Mouse (Mus musculus) stomach, embryonic 16.5 days (tissue): ENCODE results near the gene Tmem259. TPM values are rescaled to one million over a fixed set of nuclear protein-coding genes. Genes with fewer than 3 reads are reported as not detected.

Source experiments
- ATAC-seq: fragments of 200-750 bp; cut with Nextera tagmentation; 2 replicates; pipeline ENCODE4 v1.8.0; 2017; ENCODE audit warnings: moderate number of reproducible peaks, moderate TSS enrichment; ENCODE audit not compliant: insufficient read depth, low FRiP score
- H3K27ac ChIP-seq: fragments of 300-500 bp; sonication (generic); 2 replicates; pipeline ENCODE4 v1.5.1; 2014; ENCODE audit warnings: low read length
- H3K27me3 ChIP-seq: fragments of 300-500 bp; sonication (generic); 2 replicates; pipeline ENCODE4 v1.6.1; 2014; ENCODE audit warnings: low read length, control low read depth, mixed read lengths; ENCODE audit not compliant: control insufficient read depth, insufficient read depth
- H3K36me3 ChIP-seq: fragments of 300-500 bp; sonication (generic); 2 replicates; pipeline ENCODE4 v1.6.1; 2014; ENCODE audit warnings: low read length; ENCODE audit not compliant: control insufficient read depth, insufficient read depth
- H3K4me1 ChIP-seq: fragments of 300-500 bp; sonication (generic); 2 replicates; pipeline ENCODE4 v1.6.1; 2014; ENCODE audit warnings: low read length, control low read depth, mixed read lengths; ENCODE audit not compliant: control insufficient read depth, insufficient read depth
- H3K4me2 ChIP-seq: fragments of 300-500 bp; sonication (generic); 2 replicates; pipeline ENCODE4 v1.6.1; 2014; ENCODE audit warnings: low read depth, low read length, mixed read lengths
- H3K4me3 ChIP-seq: fragments of 300-500 bp; sonication (generic); replicated peaks from 2 replicates; pipeline ENCODE4 v1.5.1; 2014; ENCODE audit warnings: mild to moderate bottlenecking, low read length
- H3K9ac ChIP-seq: fragments of 300-500 bp; sonication (generic); 2 replicates; pipeline ENCODE4 v1.6.1; 2014; ENCODE audit warnings: low read length
- H3K9me3 ChIP-seq: fragments of 300-500 bp; sonication (generic); replicated peaks from 2 replicates; pipeline ENCODE4 v1.6.1; 2016; ENCODE audit warnings: low read length, control low read depth; ENCODE audit not compliant: control insufficient read depth
- WGBS: fragments of 180-500 bp; shearing (Covaris S2); extraction: QIAGEN DNeasy Blood & Tissue Kit; methylation state at CpG from one replicate; pipeline ENCODE4 v1.1.7; 2014; 5-methylcytosine and 5-hydroxymethylcytosine counted together
- polyA plus RNA-seq: library from polyadenylated mRNA; unstranded; fragments of >200 nt; fragmentation: Nextera tagmentation; extraction: Ambion mirVana; gene quantifications from 2 replicates; pipeline ENCODE4 v1.2.1, GENCODE M21; 2015

Gene Tmem259
- polyA plus RNA-seq, 1 experiment from 2014 or later, result 5.6 TPM

GRCm38 (mm10) chr10:80024229-80025043 is 40.3 kb upstream of the Tmem259 start:
- ATAC-seq, result no peak
- H3K9me3 ChIP-seq, result no peaks in the 10 kb centered on the region
- no peak overlapping the region; the same call in 1 of the 2 replicates for H3K9ac ChIP-seq
- H3K36me3 ChIP-seq, result no peaks in the 10 kb centered on the region
- H3K4me1 ChIP-seq, result peaks cover 16% of the 10 kb centered on the region
- no peaks in the 10 kb centered on the region for H3K27me3 ChIP-seq
- no peak overlapping the region for H3K4me2 ChIP-seq
- 74% methylated on average over 15 of the region's 15 CpGs for WGBS
- H3K4me3 ChIP-seq, result no peak overlapping the region
- peak overlapping the region; percentile 23; the same call in 1 of the 2 replicates for H3K27ac ChIP-seq

GRCm38 (mm10) chr10:80023758-80024157 is 39.6 kb upstream of the Tmem259 start:
- ATAC-seq, result no peak
- Histone ChIP-seq H3K27ac (0 out of 2 replicates have a peak overlapping the region, but pooled peaks have one; percentile 23), H3K4me2 (no peak overlapping the region), H3K4me1 (peaks cover 23% of the 10 kb centered on the region), H3K9me3 (no peaks in the 10 kb centered on the region), H3K9ac (no peak overlapping the region), H3K36me3 (no peaks in the 10 kb centered on the region), H3K27me3 (no peaks in the 10 kb centered on the region), H3K4me3 (no peak overlapping the region)
- 67% methylated on average over 5 of the region's 5 CpGs for WGBS

DNA sequence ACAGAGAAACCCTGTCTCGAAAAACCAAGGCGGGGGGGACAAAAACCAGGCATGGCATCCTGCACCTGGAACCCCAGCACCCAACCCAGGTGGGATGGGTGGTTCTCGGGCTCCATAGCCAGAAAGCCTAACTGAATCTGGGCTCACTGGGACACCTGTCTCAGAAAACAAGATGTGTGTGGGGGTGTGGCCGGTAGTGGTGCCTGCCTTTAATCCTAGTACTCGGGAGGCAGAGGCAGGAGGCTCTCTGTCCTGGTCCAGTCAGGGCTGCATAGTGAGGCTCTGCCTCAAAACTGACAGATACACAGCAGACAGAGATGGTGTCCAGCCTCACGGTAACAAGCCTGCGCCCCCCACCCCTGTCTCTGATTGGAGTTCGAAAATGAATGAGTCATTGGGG is 38.7 kb upstream of the Tmem259 start:
- H3K27ac ChIP-seq, result no peak overlapping the region
- no peaks in the 10 kb centered on the region for H3K9me3 ChIP-seq
- no peak overlapping the region for H3K9ac ChIP-seq
- WGBS, result 89% methylated on average over 8 of the region's 8 CpGs
- no peaks in the 10 kb centered on the region for H3K27me3 ChIP-seq
- no peaks in the 10 kb centered on the region for H3K36me3 ChIP-seq
- H3K4me3 ChIP-seq, result no peak overlapping the region
- peaks cover 26% of the 10 kb centered on the region for H3K4me1 ChIP-seq
- no peak for ATAC-seq
- H3K4me2 ChIP-seq, result no peak overlapping the region

- Histone ChIP-seq H3K9ac (no peak overlapping the region), H3K9me3 (no peaks in the 10 kb centered on the region), H3K27me3 (no peaks in the 10 kb centered on the region), H3K27ac (no peak overlapping the region), H3K4me3 (no peak overlapping the region), H3K4me1 (peaks cover 29% of the 10 kb centered on the region), H3K4me2 (no peak overlapping the region), H3K36me3 (no peaks in the 10 kb centered on the region)
- no peak for ATAC-seq
- WGBS, result 91% methylated on average over 12 of the region's 12 CpGs
These were observed 38.0 kb upstream of the Tmem259 start for GRCm38 (mm10) chr10:80022164-80022563.

DNA sequence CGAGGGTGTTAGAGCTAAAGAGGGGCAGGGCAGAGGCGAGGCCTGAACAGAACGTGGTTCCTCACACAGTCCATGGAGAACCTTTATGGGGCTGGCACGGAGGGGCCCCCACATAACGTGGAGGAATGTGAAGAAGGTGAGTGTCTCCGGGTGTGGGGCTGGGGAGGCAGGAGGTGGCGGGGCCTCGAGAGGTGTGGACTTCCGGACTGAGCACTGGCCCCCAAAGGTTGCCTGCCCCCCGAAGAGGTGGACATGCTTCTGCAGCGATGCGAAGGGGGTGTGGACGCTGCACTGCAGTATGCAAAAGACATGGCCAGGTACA is 37.2 kb upstream of the Tmem259 start:
- Histone ChIP-seq H3K4me1 (peaks cover 29% of the 10 kb centered on the region), H3K9ac (no peak overlapping the region), H3K27ac (no peak overlapping the region), H3K4me2 (no peak overlapping the region), H3K36me3 (no peaks in the 10 kb centered on the region), H3K27me3 (no peaks in the 10 kb centered on the region; the same call in 1 of the 2 replicates), H3K9me3 (no peaks in the 10 kb centered on the region), H3K4me3 (no peak overlapping the region)
- ATAC-seq, result no peak
- 85% methylated on average over 13 of the region's 13 CpGs for WGBS

DNA sequence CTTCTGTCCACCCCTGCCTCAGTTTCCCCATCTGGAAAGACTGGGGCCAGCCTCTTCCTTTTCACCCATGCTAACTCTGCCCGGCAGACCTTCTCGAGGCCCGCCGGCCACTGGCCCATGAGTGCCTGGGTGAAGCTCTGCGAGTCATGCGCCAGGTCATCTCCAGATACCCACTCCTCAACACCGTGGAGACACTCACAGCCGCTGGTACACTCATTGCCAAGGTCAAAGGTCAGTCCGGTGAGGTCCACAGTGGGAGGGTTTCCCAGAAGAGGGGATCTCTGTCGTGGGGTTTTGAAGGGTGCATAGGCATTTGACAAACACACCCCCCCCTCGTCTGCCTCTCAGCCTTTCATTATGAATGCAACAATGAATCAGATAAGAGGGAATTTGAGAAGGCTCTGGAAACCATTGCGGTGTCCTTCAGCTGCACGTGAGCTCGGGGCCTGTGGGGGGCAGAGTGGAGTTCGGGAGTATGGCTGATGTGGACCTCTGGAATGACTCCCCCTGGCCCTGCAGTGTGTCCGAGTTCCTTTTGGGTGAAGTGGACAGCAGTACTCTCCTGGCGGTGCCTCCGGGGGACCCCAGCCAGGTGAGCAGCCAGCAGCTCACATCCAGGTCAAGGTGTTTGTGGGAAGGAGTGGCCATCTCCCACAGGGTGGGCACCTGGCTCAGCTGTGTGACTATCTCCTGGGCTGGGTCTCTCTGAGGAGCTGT is 36.6 kb upstream of the Tmem259 start:
- ATAC-seq, result no peak
- Histone ChIP-seq H3K27me3 (no peaks in the 10 kb centered on the region; the same call in 1 of the 2 replicates), H3K9ac (no peak overlapping the region), H3K36me3 (no peaks in the 10 kb centered on the region), H3K9me3 (no peaks in the 10 kb centered on the region), H3K27ac (no peak overlapping the region), H3K4me3 (no peak overlapping the region), H3K4me1 (peaks cover 29% of the 10 kb centered on the region), H3K4me2 (no peak overlapping the region)
- 80% methylated on average over 18 of the region's 18 CpGs for WGBS

DNA sequence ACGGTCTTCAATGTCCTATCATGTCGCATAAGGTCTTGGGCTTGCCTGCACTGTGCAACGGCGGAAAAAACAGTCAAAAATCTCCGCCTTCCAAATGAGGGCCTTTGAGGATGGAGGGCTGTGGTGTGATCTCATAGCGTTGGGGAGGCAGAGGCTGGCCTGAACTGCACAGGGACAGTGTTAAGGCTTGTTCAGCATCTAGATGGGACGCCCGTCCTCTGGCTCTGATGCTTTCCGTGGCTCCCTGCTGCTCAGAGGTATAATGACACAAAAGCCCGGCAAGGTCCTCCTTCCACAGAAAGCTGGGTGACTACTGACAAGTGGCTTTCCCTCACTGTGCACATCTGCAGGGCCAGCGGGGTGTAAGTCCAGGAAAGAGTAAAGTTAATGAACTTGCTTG is 36.1 kb upstream of the Tmem259 start:
- H3K27me3 ChIP-seq, result no peaks in the 10 kb centered on the region; the same call in 1 of the 2 replicates
- peaks cover 27% of the 10 kb centered on the region for H3K4me1 ChIP-seq
- ATAC-seq, result no peak
- H3K4me3 ChIP-seq, result peak overlapping the region; percentile 36
- no peak overlapping the region for H3K27ac ChIP-seq
- H3K4me2 ChIP-seq, result peak overlapping the region; percentile 48
- WGBS, result 48% methylated on average over 11 of the region's 11 CpGs
- no peaks in the 10 kb centered on the region for H3K9me3 ChIP-seq
- H3K36me3 ChIP-seq, result no peaks in the 10 kb centered on the region
- peak overlapping the region; percentile 65 for H3K9ac ChIP-seq

DNA sequence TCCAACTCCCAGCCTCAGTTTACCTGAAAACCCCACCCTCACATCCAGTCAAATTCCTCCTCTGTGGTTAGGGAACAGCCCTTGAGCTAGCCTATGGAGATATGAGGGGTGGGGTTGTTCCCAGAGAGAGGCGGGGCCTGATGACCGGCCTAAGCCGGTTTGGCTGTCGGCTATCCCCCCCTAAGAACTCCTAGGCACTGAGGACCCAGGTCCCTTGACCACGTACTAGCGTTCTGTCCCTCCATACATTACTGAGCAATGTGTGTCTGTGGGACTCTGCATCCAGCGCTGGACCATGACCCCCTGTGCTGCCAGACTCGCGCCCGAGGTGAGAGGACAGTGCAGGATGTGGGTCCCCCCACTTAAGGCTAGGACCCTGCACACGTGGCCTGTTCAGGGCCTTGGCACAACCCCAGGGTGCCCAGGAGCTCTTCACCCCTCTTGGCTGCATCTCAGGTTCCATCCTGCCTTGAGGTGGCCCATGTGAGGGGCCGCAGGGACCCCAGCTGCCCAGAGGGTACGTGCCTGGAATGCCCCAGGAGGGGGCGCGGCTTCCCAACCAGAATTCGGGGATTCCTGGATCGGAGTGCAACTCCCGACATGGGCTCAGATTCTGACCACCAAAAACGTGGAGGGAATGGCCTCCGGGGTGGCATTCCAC is 35.5 kb upstream of the Tmem259 start:
- H3K9me3 ChIP-seq, result no peaks in the 10 kb centered on the region
- peak overlapping the region; percentile 65 for H3K9ac ChIP-seq
- H3K27me3 ChIP-seq, result no peaks in the 10 kb centered on the region; the same call in 1 of the 2 replicates
- H3K4me3 ChIP-seq, result peak overlapping the region; percentile 36
- peak overlapping the region; percentile 48 for H3K4me2 ChIP-seq
- peaks cover 24% of the 10 kb centered on the region for H3K4me1 ChIP-seq
- no peaks in the 10 kb centered on the region for H3K36me3 ChIP-seq
- peak overlapping the region; percentile 60 for H3K27ac ChIP-seq
- ATAC-seq, result 0 out of 2 replicates have a peak, but pooled peaks have one; percentile 44
- 23% methylated on average over 20 of the region's 20 CpGs for WGBS
